Mouse (Mus musculus): ENCODE data around the gene Oprd1.

The Oprd1 gene

GRCm38 (mm10) chr4:132080492-132080983 lies 63.7 kb downstream of the Oprd1 start:
- DNase-seq (ENCODE audit: low read depth, low spot score), result no peak

GRCm38 (mm10) chr4:132079555-132080275 lies 64.6 kb downstream of the Oprd1 start:
- DNase-seq (ENCODE audit: low read depth, low spot score), result peak; percentile 79

- no peak for DNase-seq (ENCODE audit: low read depth, low spot score)
Observed at GRCm38 (mm10) chr4:132078296-132078714, 66.0 kb downstream of the Oprd1 start.

- no peak for DNase-seq (ENCODE audit: low read depth, low spot score)
Observed at GRCm38 (mm10) chr4:132077445-132077844, 66.8 kb downstream of the Oprd1 start.

- peak; percentile 26 for DNase-seq (ENCODE audit: low read depth, low spot score)
Observed at GRCm38 (mm10) chr4:132076480-132077405, 67.5 kb downstream of the Oprd1 start.

- DNase-seq (ENCODE audit: low read depth, low spot score), result no peak
Observed at GRCm38 (mm10) chr4:132075796-132076195, 68.5 kb downstream of the Oprd1 start.

- DNase-seq (ENCODE audit: low read depth, low spot score), result peak; percentile 95
Observed at GRCm38 (mm10) chr4:132074933-132075769, 69.1 kb downstream of the Oprd1 start, which contains the start of gene Epb41. Gene Epb41 (minus strand): TSS chr4:132075321.

- DNase-seq (ENCODE audit: low read depth, low spot score), result peak; percentile 30
Observed at GRCm38 (mm10) chr4:132074077-132074932, 70.0 kb downstream of the Oprd1 start, which contains the start of gene Gm10300. Gene Gm10300 (plus strand): TSS chr4:132074697.

- no peak for DNase-seq (ENCODE audit: low read depth, low spot score)
Observed at GRCm38 (mm10) chr4:132072946-132073345, 71.3 kb downstream of the Oprd1 start.

- DNase-seq (ENCODE audit: low read depth, low spot score), result no peak
Observed at GRCm38 (mm10) chr4:132072156-132072555, 72.1 kb downstream of the Oprd1 start.

- no peak for DNase-seq (ENCODE audit: low read depth, low spot score)
Observed at GRCm38 (mm10) chr4:132071674-132072073, 72.6 kb downstream of the Oprd1 start.

GRCm38 (mm10) chr4:132067938-132068235 lies 76.4 kb downstream of the Oprd1 start:
- DNase-seq (ENCODE audit: low read depth, low spot score), result no peak

- no peak for DNase-seq (ENCODE audit: low read depth, low spot score)
Observed at GRCm38 (mm10) chr4:132067112-132067937, 77.0 kb downstream of the Oprd1 start.

GRCm38 (mm10) chr4:132066101-132066773 lies 78.0 kb downstream of the Oprd1 start:
- DNase-seq (ENCODE audit: low read depth, low spot score), result no peak

- no peak for DNase-seq (ENCODE audit: low read depth, low spot score)
Observed at GRCm38 (mm10) chr4:132065578-132065977, 78.7 kb downstream of the Oprd1 start.

GRCm38 (mm10) chr4:132064550-132064949 lies 79.7 kb downstream of the Oprd1 start:
- DNase-seq (ENCODE audit: low read depth, low spot score), result no peak

- DNase-seq (ENCODE audit: low read depth, low spot score), result no peak
Observed at GRCm38 (mm10) chr4:132062934-132063884, 81.1 kb downstream of the Oprd1 start.

GRCm38 (mm10) chr4:132062289-132062688 lies 82.0 kb downstream of the Oprd1 start:
- DNase-seq (ENCODE audit: low read depth, low spot score), result no peak
